Mouse (Mus musculus) liver, postnatal 0 days (tissue): ENCODE data around the gene Ndfip2. TPM values are rescaled to one million over a fixed set of nuclear protein-coding genes. Genes with fewer than 3 reads are reported as not detected.

Experiments used
- ATAC-seq: fragments of 200-750 bp; cut with Nextera tagmentation; 2 replicates; pipeline ENCODE4 v1.8.0; 2017; ENCODE audit warnings: mild to moderate bottlenecking, moderate library complexity
- DNase-seq: peaks from one replicate; pipeline ENCODE4 v3.0.0-alpha.2; 2016
- H3K27ac ChIP-seq: fragments of 300-500 bp; sonication (generic); 2 replicates; pipeline ENCODE4 v1.5.1; 2014; ENCODE audit warnings: antibody characterized with exemption, moderate library complexity, mild to moderate bottlenecking, low read depth
- H3K27me3 ChIP-seq: fragments of 300-500 bp; sonication (generic); 2 replicates; pipeline ENCODE4 v1.6.1; 2014; ENCODE audit warnings: low read length, control low read depth, mixed read lengths; ENCODE audit not compliant: insufficient read depth
- H3K36me3 ChIP-seq: fragments of 300-500 bp; sonication (generic); replicated peaks from 2 replicates; pipeline ENCODE4 v1.6.1; 2014; ENCODE audit warnings: mild to moderate bottlenecking, control low read depth, low read length, moderate library complexity, mixed read lengths; ENCODE audit not compliant: insufficient read depth
- H3K4me1 ChIP-seq: fragments of 300-500 bp; sonication (generic); 2 replicates; pipeline ENCODE4 v1.6.1; 2014; ENCODE audit warnings: antibody characterized with exemption, mild to moderate bottlenecking, control low read depth; ENCODE audit not compliant: insufficient read depth
- H3K4me2 ChIP-seq: fragments of 300-500 bp; sonication (generic); 2 replicates; pipeline ENCODE4 v1.6.1; 2014; ENCODE audit warnings: low read depth, mild to moderate bottlenecking, low read length, moderate library complexity, mixed read lengths
- H3K4me3 ChIP-seq: fragments of 300-500 bp; sonication (generic); 2 replicates; pipeline ENCODE4 v1.5.1; 2014; ENCODE audit warnings: low read depth, low read length
- H3K9ac ChIP-seq: fragments of 300-500 bp; sonication (generic); replicated peaks from 2 replicates; pipeline ENCODE4 v1.6.1; 2014; ENCODE audit warnings: mild to moderate bottlenecking, moderate library complexity
- H3K9me3 ChIP-seq: fragments of 300-500 bp; sonication (generic); 2 replicates; pipeline ENCODE4 v1.6.1; 2016; ENCODE audit warnings: mild to moderate bottlenecking, control low read depth, low read length, mixed read lengths
- CTCF ChIP-seq: sonication (generic); IDR thresholded peaks from 2 replicates; pipeline ENCODE4 v1.5.1; 2016; ENCODE audit warnings: antibody characterized with exemption, low read depth
- EP300 ChIP-seq: IDR thresholded peaks from 2 replicates; pipeline ENCODE4 v1.6.1; 2016; ENCODE audit warnings: antibody characterized with exemption, low read depth, mild to moderate bottlenecking
- WGBS: fragments of 180-500 bp; shearing (Covaris S2); extraction: QIAGEN DNeasy Blood & Tissue Kit; methylation state at CpG from one replicate; pipeline ENCODE4 v1.1.7; 2014; ENCODE audit not compliant: insufficient replicate concordance; 5-methylcytosine and 5-hydroxymethylcytosine counted together
- polyA plus RNA-seq: library from polyadenylated mRNA; unstranded; fragments of >200 nt; fragmentation: Nextera tagmentation; extraction: Ambion mirVana; gene quantifications from 2 replicates; pipeline ENCODE4 v1.2.1, GENCODE M21; 2015

Gene Ndfip2
- polyA plus RNA-seq, 1 experiment from 2014 or later, result 40.5 TPM

- TF ChIP-seq CTCF (no peak), EP300 (no peak)
- Histone ChIP-seq H3K9ac (no peak overlapping the region), H3K4me2 (no peak overlapping the region), H3K4me1 (no peaks in the 10 kb centered on the region), H3K36me3 (no peaks in the 10 kb centered on the region), H3K27ac (no peak overlapping the region), H3K27me3 (no peaks in the 10 kb centered on the region), H3K9me3 (no peaks in the 10 kb centered on the region), H3K4me3 (no peak overlapping the region)
- 85% methylated on average over 7 of the region's 7 CpGs for WGBS
- DNase-seq (no peak), ATAC-seq (no peak)
Measured at GRCm38 (mm10) chr14:105255620-105256019, 2.8 kb upstream of the Ndfip2 start.

DNA sequence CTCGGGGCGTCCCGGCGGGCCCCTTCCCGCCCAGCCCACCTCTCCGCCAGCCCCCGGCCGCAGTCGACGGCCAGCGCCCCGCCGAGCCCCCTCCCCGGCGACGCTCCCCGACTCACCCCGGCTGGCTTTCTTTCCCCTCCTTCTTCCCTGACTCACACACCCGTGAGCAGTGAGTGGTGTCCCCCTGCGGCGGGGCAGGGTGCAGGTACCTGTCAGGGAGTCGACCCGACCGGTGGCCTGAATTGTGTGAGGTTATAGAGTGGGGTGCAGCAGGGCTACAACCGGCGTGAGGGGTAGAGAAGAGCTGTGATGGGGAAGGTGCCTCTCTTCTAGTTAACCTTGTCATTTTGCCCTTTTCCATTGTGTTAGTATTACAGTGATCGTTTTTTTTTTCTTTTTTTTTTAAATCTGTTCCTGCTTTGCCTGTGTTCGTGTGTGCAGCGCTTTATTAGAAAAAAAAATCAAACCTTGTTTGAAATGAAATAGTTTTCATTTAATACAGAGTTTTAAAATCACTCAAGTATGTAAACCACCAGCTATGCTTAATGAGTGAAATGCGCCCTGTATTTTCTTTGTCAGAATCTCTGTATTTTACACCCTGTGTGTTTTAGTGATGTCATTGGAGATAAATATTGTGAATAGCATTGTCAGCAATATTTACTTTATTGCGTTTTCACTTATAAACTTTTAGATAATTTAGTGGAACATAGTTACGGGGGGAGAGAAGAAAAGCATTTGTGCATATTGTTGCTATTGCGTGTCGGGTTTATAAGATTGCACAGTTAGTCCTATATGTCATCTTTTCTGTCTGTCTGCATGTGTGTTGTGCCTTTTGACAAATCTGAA, 885 bp downstream of the Ndfip2 start:
- Histone ChIP-seq H3K27me3 (no peaks in the 10 kb centered on the region), H3K4me3 (peak overlapping the region; percentile 94), H3K9ac (peak overlapping the region; percentile 90), H3K9me3 (no peaks in the 10 kb centered on the region), H3K27ac (peak overlapping the region; percentile 94), H3K4me1 (peaks cover 4% of the 10 kb centered on the region; the same call in 1 of the 2 replicates), H3K36me3 (no peaks in the 10 kb centered on the region), H3K4me2 (peak overlapping the region; percentile 90)
- ATAC-seq, result peak; percentile 61
- DNase-seq, result peak; percentile 60
- 18% methylated on average over 16 of the region's 34 CpGs for WGBS
- TF ChIP-seq CTCF (peak; percentile 28), EP300 (no peak)

DNA sequence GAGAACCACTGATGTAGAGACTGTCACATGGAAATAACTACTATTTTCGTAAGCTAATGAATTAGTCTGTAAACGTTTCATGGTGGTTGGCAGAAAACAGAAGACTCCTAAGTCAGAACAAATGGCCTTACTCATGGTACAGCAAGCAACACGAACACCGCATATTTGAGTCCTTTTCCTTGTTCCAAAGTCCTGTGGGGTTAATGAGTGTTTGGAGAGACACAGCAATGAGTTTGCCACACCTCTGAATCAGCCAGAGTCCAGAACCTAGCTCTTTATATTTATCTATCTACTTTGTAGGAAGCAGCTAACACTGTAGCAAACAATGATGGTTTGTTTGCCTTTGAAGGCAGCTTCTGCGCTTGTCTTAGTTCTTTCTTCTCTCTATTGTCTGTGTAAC, 4.5 kb downstream of the Ndfip2 start:
- Histone ChIP-seq H3K27me3 (no peaks in the 10 kb centered on the region), H3K4me2 (peak overlapping the region; percentile 33), H3K4me1 (peaks cover 4% of the 10 kb centered on the region; the same call in 1 of the 2 replicates), H3K9ac (no peak overlapping the region), H3K9me3 (no peaks in the 10 kb centered on the region), H3K4me3 (no peak overlapping the region), H3K36me3 (no peaks in the 10 kb centered on the region), H3K27ac (peak overlapping the region; percentile 74)
- TF ChIP-seq EP300, result peak; percentile 27; the same call in 1 of the 2 replicates
- no peak for TF ChIP-seq CTCF
- DNase-seq, result no peak
- ATAC-seq, result peak; percentile 38
- 51% methylated on average over 5 of the region's 5 CpGs for WGBS

DNA sequence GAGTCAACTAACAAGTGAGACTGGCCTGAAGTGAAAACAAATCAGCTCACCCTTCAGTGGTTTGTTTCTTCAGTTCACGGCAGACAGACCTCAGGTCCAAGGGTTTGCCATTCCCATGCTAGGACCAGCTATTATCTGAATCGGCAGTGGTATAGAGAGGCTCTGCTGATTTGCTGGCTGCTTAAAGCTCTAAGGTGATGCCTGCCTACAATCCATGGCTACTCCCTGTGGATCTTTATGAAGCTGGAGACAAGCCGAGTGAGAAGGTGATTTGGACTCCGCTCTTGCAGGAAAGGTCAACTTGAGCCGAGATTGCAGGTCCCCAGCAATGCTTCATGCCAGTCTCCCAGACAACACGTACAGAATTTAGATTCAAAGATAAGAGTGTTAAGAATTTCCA, 8.7 kb downstream of the Ndfip2 start:
- TF ChIP-seq CTCF, result no peak
- TF ChIP-seq EP300, result no peak
- no peaks in the 10 kb centered on the region for H3K27me3 ChIP-seq
- 0 out of 2 replicates have a peak, but pooled peaks cover 4% of the 10 kb centered on the region for H3K4me1 ChIP-seq
- no peak overlapping the region for H3K4me3 ChIP-seq
- peak overlapping the region; percentile 61; the same call in 1 of the 2 replicates for H3K27ac ChIP-seq
- DNase-seq (no peak), ATAC-seq (peak; percentile 26)
- no peaks in the 10 kb centered on the region for H3K36me3 ChIP-seq
- peak overlapping the region; percentile 38; the same call in 1 of the 2 replicates for H3K9ac ChIP-seq
- no peaks in the 10 kb centered on the region for H3K9me3 ChIP-seq
- H3K4me2 ChIP-seq, result peak overlapping the region; percentile 55
- WGBS, result 54% methylated on average over 6 of the region's 6 CpGs

GRCm38 (mm10) chr14:105272030-105272429, 13.7 kb downstream of the Ndfip2 start:
- H3K4me2 ChIP-seq, result no peak overlapping the region
- no peaks in the 10 kb centered on the region for H3K36me3 ChIP-seq
- H3K4me3 ChIP-seq, result no peak overlapping the region
- no peak overlapping the region for H3K27ac ChIP-seq
- ATAC-seq (no peak), DNase-seq (no peak)
- H3K27me3 ChIP-seq, result no peaks in the 10 kb centered on the region
- WGBS, result 53% methylated on average over 6 of the region's 6 CpGs
- TF ChIP-seq CTCF, result no peak
- no peak for TF ChIP-seq EP300
- no peak overlapping the region for H3K9ac ChIP-seq
- no peaks in the 10 kb centered on the region for H3K9me3 ChIP-seq
- H3K4me1 ChIP-seq, result peaks cover 10% of the 10 kb centered on the region

DNA sequence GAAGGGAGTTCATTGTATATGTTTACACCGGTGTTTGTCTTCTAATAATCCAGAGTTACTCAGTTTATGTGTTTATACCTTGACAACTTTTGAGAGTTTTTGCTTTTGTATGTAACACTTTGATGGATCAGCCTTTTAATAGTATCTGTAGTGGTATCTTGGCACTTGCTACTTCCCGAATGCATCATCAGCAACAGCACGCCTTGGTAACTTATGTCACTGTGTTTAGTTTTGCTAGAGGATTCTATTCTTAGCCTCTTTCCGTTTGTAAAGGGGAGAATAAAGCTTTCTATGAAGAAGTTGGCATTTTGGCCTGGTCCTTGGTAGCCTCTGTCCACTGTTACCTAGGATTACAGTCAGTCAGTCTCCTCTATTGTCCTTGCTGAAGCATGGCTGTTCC, 14.2 kb downstream of the Ndfip2 start:
- H3K27me3 ChIP-seq, result no peaks in the 10 kb centered on the region
- DNase-seq, result no peak
- no peak overlapping the region for H3K4me2 ChIP-seq
- H3K9me3 ChIP-seq, result no peaks in the 10 kb centered on the region
- no peak overlapping the region for H3K27ac ChIP-seq
- WGBS, result 66% methylated on average over 4 of the region's 4 CpGs
- peaks cover 11% of the 10 kb centered on the region for H3K4me1 ChIP-seq
- no peaks in the 10 kb centered on the region for H3K36me3 ChIP-seq
- no peak overlapping the region for H3K9ac ChIP-seq
- TF ChIP-seq EP300, result no peak
- TF ChIP-seq CTCF, result no peak
- H3K4me3 ChIP-seq, result no peak overlapping the region
- ATAC-seq, result no peak
